Mouse (Mus musculus) ovary, postnatal 14 days (tissue): ENCODE measurements around the gene Gm28036.

Source experiments
- DNase-seq: peaks from one replicate; pipeline ENCODE4 v3.0.0; 2022; ENCODE audit warnings: low spot score

Gene Gm28036

GRCm38 (mm10) chr2:156084541-156084940 lies 42.4 kb downstream of the Gm28036 start:
- DNase-seq: no peak

- no peak for DNase-seq
Observed at GRCm38 (mm10) chr2:156080391-156080790, 46.5 kb downstream of the Gm28036 start.

- no peak for DNase-seq
Observed at GRCm38 (mm10) chr2:156079674-156080073, 47.2 kb downstream of the Gm28036 start.

GRCm38 (mm10) chr2:156079183-156079560 lies 47.7 kb downstream of the Gm28036 start:
- DNase-seq: no peak

- DNase-seq: no peak
Observed at GRCm38 (mm10) chr2:156078421-156079182, 48.3 kb downstream of the Gm28036 start.

GRCm38 (mm10) chr2:156077461-156077860 lies 49.4 kb downstream of the Gm28036 start:
- DNase-seq: no peak

GRCm38 (mm10) chr2:156073725-156074124 lies 53.2 kb downstream of the Gm28036 start:
- DNase-seq: no peak

GRCm38 (mm10) chr2:156071236-156071635 lies 55.7 kb downstream of the Gm28036 start:
- DNase-seq: no peak

GRCm38 (mm10) chr2:156067916-156068315 lies 59.0 kb downstream of the Gm28036 start:
- no peak for DNase-seq

- no peak for DNase-seq
Observed at GRCm38 (mm10) chr2:156066126-156066525, 60.8 kb downstream of the Gm28036 start.

- peak; percentile 56 for DNase-seq
Observed at GRCm38 (mm10) chr2:156065099-156066041, 61.5 kb downstream of the Gm28036 start, which contains the start of gene Spag4. Spag4 (plus strand) TSS chr2:156065175.

- DNase-seq: no peak
Observed at GRCm38 (mm10) chr2:156052816-156053215, 74.1 kb downstream of the Gm28036 start, which contains the start of gene Fer1l4. Fer1l4 (minus strand) TSS chr2:156052947.

- DNase-seq: no peak
Observed at GRCm38 (mm10) chr2:156047929-156048328, 79.0 kb downstream of the Gm28036 start.

- no peak for DNase-seq
Observed at GRCm38 (mm10) chr2:156042903-156043302, 84.0 kb downstream of the Gm28036 start.

- DNase-seq: no peak
Observed at GRCm38 (mm10) chr2:156039390-156039789, 87.5 kb downstream of the Gm28036 start.

- no peak for DNase-seq
Observed at GRCm38 (mm10) chr2:156025482-156025881, 101.4 kb downstream of the Gm28036 start.
